Mouse (Mus musculus) liver, embryonic 13.5 days (tissue): ENCODE measurements at regions not wholly inside any gene's neighbourhood (a gene's known extent, or its start where the extent isn't known, plus 50 kb on each side); places are given as distances from the start of the nearest gene placed in this dataset.

Experiments used
- ATAC-seq: fragments of 200-750 bp; cut with Nextera tagmentation; 2 replicates; pipeline ENCODE4 v1.8.0; 2017; ENCODE audit warnings: low read depth, mild to moderate bottlenecking, moderate number of reproducible peaks, moderate library complexity
- DNase-seq: peaks from one replicate; pipeline ENCODE4 v3.0.0; 2022
- H3K27ac ChIP-seq: fragments of 300-500 bp; sonication (generic); 2 replicates; pipeline ENCODE4 v1.5.1; 2015; ENCODE audit warnings: moderate library complexity, mild to moderate bottlenecking, inconsistent platforms
- H3K27me3 ChIP-seq: fragments of 300-500 bp; sonication (generic); 2 replicates; pipeline ENCODE4 v1.6.1; 2015; ENCODE audit warnings: mild to moderate bottlenecking, inconsistent platforms
- H3K36me3 ChIP-seq: fragments of 300-500 bp; sonication (generic); 2 replicates; pipeline ENCODE4 v1.6.1; 2015; ENCODE audit warnings: mild to moderate bottlenecking, inconsistent platforms
- H3K4me1 ChIP-seq: fragments of 300-500 bp; sonication (generic); replicated peaks from 2 replicates; pipeline ENCODE4 v1.6.1; 2015; ENCODE audit warnings: inconsistent platforms
- H3K4me2 ChIP-seq: fragments of 300-500 bp; sonication (generic); 2 replicates; pipeline ENCODE4 v1.6.1; 2015; ENCODE audit warnings: inconsistent platforms, mild to moderate bottlenecking, moderate library complexity
- H3K4me3 ChIP-seq: fragments of 300-500 bp; sonication (generic); replicated peaks from 2 replicates; pipeline ENCODE4 v1.5.1; 2015; ENCODE audit warnings: mild to moderate bottlenecking, inconsistent platforms
- H3K9ac ChIP-seq: fragments of 300-500 bp; sonication (generic); 2 replicates; pipeline ENCODE4 v1.6.1; 2015; ENCODE audit warnings: mild to moderate bottlenecking, inconsistent platforms
- H3K9me3 ChIP-seq: fragments of 300-500 bp; sonication (generic); replicated peaks from 2 replicates; pipeline ENCODE4 v1.6.1; 2016; ENCODE audit warnings: inconsistent platforms
- WGBS: fragments of 180-500 bp; shearing (Covaris S2); methylation state at CpG from one replicate; pipeline ENCODE4 v1.1.7; 2015; ENCODE audit not compliant: insufficient replicate concordance; 5-methylcytosine and 5-hydroxymethylcytosine counted together

GRCm38 (mm10) chr1:81516575-81517210 lies 439.9 kb downstream of the Nyap2 start:
- Histone ChIP-seq H3K9ac (no peak overlapping the region), H3K4me2 (no peak overlapping the region), H3K36me3 (no peaks in the 10 kb centered on the region), H3K4me3 (no peak overlapping the region), H3K4me1 (no peaks in the 10 kb centered on the region), H3K9me3 (no peaks in the 10 kb centered on the region), H3K27ac (no peak overlapping the region), H3K27me3 (no peaks in the 10 kb centered on the region)
- ATAC-seq (no peak), DNase-seq (no peak)
- whole genome bisulfite sequencing: 51% methylated on average over 10 of the region's 10 CpGs

DNA sequence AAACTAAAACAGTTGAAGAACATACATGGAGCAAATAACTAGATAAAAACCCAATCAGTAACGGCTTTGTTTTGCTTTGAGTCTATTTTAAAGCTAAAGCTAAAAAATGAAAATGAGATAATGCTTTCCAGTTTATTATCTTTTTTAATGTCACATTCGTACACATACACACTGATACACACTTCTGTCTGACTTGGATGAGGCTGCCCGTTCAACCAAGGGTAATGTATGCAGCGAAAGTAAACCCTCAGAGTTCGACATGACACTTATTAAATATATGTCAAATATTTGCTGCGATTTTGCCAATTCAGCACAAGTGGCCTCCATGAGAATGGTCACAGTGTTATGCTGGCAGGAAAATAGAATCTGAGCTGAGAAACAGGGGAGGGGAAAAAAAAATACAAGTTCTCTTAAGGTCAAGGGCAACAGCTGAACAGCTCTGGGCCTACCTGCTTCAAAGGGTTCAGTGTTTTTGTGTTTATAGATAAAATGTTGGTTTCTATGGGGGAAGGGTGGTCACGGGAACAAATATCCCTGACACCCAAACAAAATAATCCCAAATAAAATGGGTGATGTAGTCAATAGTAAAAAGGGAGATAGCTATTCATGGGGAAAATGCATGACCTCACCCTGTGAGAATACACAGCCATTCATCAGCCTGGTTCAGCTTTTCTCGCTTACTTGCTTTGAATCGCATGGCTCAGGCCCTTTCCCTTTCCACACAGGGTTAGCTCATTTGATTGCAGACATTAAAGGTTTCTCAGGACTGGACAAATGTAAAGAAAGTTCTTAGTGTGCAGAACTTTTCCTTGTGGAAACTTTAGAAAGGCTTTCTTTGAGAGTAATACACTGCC lies 443.9 kb downstream of the Nyap2 start:
- Histone ChIP-seq H3K27me3 (no peaks in the 10 kb centered on the region), H3K4me1 (no peaks in the 10 kb centered on the region), H3K4me2 (no peak overlapping the region), H3K27ac (no peak overlapping the region), H3K36me3 (no peaks in the 10 kb centered on the region), H3K9ac (no peak overlapping the region), H3K9me3 (no peaks in the 10 kb centered on the region), H3K4me3 (no peak overlapping the region)
- 70% methylated on average over 9 of the region's 9 CpGs for WGBS
- ATAC-seq (no peak), DNase-seq (no peak)

- Histone ChIP-seq H3K9ac (no peak overlapping the region), H3K36me3 (no peaks in the 10 kb centered on the region), H3K27ac (no peak overlapping the region), H3K27me3 (no peaks in the 10 kb centered on the region), H3K4me2 (no peak overlapping the region), H3K4me1 (no peaks in the 10 kb centered on the region), H3K4me3 (no peak overlapping the region), H3K9me3 (no peaks in the 10 kb centered on the region)
- no peak for DNase-seq
- ATAC-seq: no peak
- WGBS: 77% methylated on average over 3 of the region's 3 CpGs
These were observed 446.2 kb downstream of the Nyap2 start for GRCm38 (mm10) chr1:81522929-81523328.

DNA sequence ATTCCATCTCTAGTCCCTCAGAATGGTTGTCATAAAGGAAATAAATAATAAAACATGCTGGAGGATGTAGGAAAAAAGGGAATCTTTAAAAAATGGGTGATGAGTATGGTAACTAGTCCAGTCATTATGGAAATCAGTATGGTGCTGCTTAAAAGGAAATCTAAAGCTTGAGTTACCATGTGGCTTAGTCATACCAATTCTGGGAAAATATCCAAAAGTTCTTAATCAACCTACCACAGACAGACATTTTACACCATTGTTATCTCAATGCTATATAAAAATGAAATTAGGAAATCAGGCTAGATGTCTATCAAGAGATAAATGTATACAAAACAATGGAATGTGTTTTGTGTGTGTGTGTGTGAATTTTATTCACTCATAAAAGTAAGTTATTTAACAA lies 449.1 kb downstream of the Nyap2 start:
- Histone ChIP-seq H3K9ac (no peak overlapping the region), H3K27me3 (no peaks in the 10 kb centered on the region), H3K27ac (no peak overlapping the region), H3K4me2 (no peak overlapping the region), H3K36me3 (no peaks in the 10 kb centered on the region), H3K9me3 (no peaks in the 10 kb centered on the region), H3K4me3 (no peak overlapping the region), H3K4me1 (no peaks in the 10 kb centered on the region)
- DNase-seq: no peak
- ATAC-seq: no peak

- H3K36me3 ChIP-seq: no peaks in the 10 kb centered on the region
- DNase-seq (no peak), ATAC-seq (no peak)
- no peak overlapping the region for H3K4me2 ChIP-seq
- WGBS: 55% methylated on average over 5 of the region's 5 CpGs
- peaks cover 2% of the 10 kb centered on the region; the same call in 1 of the 2 replicates for H3K9me3 ChIP-seq
- no peak overlapping the region for H3K9ac ChIP-seq
- no peak overlapping the region for H3K4me3 ChIP-seq
- H3K4me1 ChIP-seq: no peaks in the 10 kb centered on the region
- no peaks in the 10 kb centered on the region for H3K27me3 ChIP-seq
- H3K27ac ChIP-seq: no peak overlapping the region
These were observed 461.1 kb downstream of the Nyap2 start for GRCm38 (mm10) chr1:81537836-81538235.

DNA sequence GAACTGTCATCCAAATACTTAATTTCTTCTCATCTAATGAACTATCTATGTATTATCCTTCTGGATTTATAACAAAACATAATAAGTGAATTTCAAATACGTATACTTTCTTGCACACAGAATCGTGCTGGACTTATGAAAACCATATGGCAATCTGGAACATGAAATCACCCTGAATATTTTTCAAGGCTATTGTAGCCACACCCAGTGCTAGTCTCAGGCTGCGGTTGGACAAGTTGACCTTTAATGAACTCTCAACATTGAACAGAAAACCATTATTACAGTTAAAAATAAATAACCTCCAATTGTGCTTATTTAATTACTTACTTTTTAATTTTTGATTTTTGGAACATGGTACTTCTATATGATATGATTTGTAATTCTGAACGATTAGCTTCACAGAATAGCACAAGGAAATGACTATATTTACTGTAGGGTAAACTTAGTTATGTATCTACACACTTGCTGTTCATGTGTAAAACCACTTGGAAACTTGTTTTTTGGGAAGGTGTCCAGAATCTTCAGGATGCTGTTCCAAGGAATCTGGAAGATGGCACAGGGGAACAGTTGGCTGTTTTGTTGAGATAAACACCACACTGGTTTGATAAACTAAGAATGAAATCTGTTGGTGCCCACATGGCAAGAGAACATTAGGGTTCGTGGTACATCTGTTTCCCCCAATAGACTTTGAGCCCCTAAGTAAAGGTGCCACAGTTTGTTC lies 463.0 kb downstream of the Nyap2 start:
- Histone ChIP-seq H3K27me3 (no peaks in the 10 kb centered on the region), H3K9ac (no peak overlapping the region), H3K9me3 (peaks cover 2% of the 10 kb centered on the region; the same call in 1 of the 2 replicates), H3K4me3 (no peak overlapping the region), H3K4me1 (no peaks in the 10 kb centered on the region), H3K4me2 (no peak overlapping the region), H3K36me3 (no peaks in the 10 kb centered on the region), H3K27ac (no peak overlapping the region)
- WGBS: 67% methylated on average over 5 of the region's 5 CpGs
- DNase-seq (no peak), ATAC-seq (no peak)

DNA sequence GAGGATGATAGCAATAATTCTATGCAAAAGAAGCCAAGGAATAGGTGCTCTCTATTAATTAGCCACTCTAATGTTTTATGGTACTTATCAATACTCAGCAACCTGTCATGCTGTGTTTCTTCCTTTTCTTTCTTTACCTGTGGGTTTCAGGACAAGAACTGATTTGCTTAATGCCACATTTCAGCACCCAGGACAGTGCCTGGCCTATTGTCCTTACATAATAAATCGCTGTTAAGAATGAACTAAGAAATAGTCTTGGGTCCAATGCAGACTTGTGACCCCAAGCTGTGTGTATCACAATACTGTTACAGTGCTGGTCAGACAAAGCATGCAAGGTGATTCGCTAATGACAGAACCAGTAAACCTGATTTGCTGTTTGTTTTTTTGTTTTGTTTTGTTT lies 472.2 kb downstream of the Nyap2 start:
- Histone ChIP-seq H3K4me2 (no peak overlapping the region), H3K27me3 (no peaks in the 10 kb centered on the region), H3K9ac (no peak overlapping the region), H3K4me3 (no peak overlapping the region), H3K9me3 (no peaks in the 10 kb centered on the region), H3K36me3 (no peaks in the 10 kb centered on the region), H3K4me1 (no peaks in the 10 kb centered on the region), H3K27ac (no peak overlapping the region)
- ATAC-seq: no peak
- 52% methylated on average over 2 of the region's 2 CpGs for WGBS
- DNase-seq: no peak

GRCm38 (mm10) chr1:81549706-81550105 lies 473.0 kb downstream of the Nyap2 start:
- ATAC-seq (no peak), DNase-seq (no peak)
- Histone ChIP-seq H3K27ac (no peak overlapping the region), H3K9ac (no peak overlapping the region), H3K9me3 (no peaks in the 10 kb centered on the region), H3K4me3 (no peak overlapping the region), H3K36me3 (no peaks in the 10 kb centered on the region), H3K27me3 (no peaks in the 10 kb centered on the region), H3K4me1 (no peaks in the 10 kb centered on the region), H3K4me2 (no peak overlapping the region)
- WGBS: 73% methylated on average over 5 of the region's 5 CpGs

DNA sequence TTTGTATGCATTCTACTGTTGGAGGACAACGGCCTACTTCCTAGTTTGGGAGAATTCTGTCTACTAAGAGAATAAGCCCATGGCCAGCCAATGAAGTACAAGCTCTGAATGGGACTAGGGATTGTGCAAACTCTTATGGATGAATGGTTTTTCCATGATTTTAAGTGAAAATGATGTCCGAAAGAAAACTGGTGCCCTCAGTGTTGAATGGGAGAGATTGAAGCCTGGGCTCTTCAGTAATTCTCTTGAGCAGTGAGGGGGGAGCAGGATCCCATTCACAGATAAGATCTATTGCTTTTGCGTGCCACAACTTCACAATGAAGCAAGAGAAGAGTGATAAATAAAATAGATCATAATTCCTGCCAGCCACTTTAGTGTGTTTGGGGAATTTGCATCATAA lies 476.0 kb downstream of the Nyap2 start:
- Histone ChIP-seq H3K4me1 (no peaks in the 10 kb centered on the region), H3K27ac (no peak overlapping the region), H3K4me3 (no peak overlapping the region), H3K27me3 (no peaks in the 10 kb centered on the region), H3K4me2 (no peak overlapping the region), H3K36me3 (no peaks in the 10 kb centered on the region), H3K9me3 (0 out of 2 replicates have a peak, but pooled peaks cover 3% of the 10 kb centered on the region), H3K9ac (no peak overlapping the region)
- no peak for ATAC-seq
- no peak for DNase-seq
- WGBS: 52% methylated on average over 3 of the region's 3 CpGs

DNA sequence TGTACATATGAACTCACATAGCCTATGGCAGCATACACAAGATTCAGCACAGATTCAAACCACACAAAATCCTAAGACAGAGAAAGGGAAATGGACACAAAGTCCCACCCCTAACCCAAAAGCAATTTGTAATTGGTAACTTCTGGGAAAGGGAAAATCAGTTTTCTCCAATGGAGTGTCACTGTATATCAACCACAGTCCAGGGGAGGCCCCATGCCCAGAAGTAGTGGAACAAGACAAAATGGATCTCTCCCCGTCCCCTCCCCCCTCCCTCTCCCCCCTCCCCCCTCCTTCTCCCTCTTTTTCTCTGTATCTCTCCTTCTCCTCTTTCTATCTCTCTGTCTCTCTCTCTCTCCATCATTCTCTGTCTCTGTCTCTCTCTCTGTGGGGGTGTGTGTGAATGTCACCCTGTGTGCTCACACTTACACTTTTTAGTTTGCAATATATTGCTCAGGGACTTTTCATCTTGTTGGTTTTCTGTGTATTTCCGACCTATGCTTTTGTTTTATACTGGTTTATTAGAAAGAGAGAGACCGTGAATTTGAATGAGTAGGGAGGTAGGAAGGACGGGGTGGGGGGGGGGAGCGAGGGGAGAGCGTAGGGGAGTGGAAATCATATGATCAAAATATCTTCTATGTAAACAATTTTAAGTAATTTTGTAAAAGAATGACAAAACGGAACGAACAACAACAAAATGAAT lies 500.4 kb downstream of the Nyap2 start:
- no peak overlapping the region for H3K27ac ChIP-seq
- DNase-seq (no peak), ATAC-seq (no peak)
- H3K4me1 ChIP-seq: no peaks in the 10 kb centered on the region
- no peaks in the 10 kb centered on the region for H3K36me3 ChIP-seq
- no peak overlapping the region for H3K4me2 ChIP-seq
- no peaks in the 10 kb centered on the region for H3K27me3 ChIP-seq
- H3K9ac ChIP-seq: no peak overlapping the region
- no peaks in the 10 kb centered on the region for H3K9me3 ChIP-seq
- no peak overlapping the region for H3K4me3 ChIP-seq
- 66% methylated on average over 8 of the region's 8 CpGs for WGBS

- WGBS: 58% methylated on average over 9 of the region's 9 CpGs
- Histone ChIP-seq H3K9ac (no peak overlapping the region), H3K4me1 (no peaks in the 10 kb centered on the region), H3K4me3 (no peak overlapping the region), H3K9me3 (no peaks in the 10 kb centered on the region), H3K27ac (no peak overlapping the region), H3K27me3 (no peaks in the 10 kb centered on the region), H3K4me2 (no peak overlapping the region), H3K36me3 (no peaks in the 10 kb centered on the region)
- ATAC-seq (no peak), DNase-seq (no peak)
These were observed 501.0 kb downstream of the Nyap2 start for GRCm38 (mm10) chr1:81577665-81578201.
